19 mouse cellular contexts compared by ENCODE assay signal in genomic region chr11:67651731-67652130, GRCm38 (mm10). TPM values are rescaled to one million over a fixed set of nuclear protein-coding genes. Genes with fewer than 3 reads are reported as not detected.
DNase-seq lines count a peak whose midpoint lies in the region; ATAC-seq and TF ChIP-seq lines count a peak whose summit lies in the region.
"Had no signal": no experiment of that assay in that cellular context is flagged by ENCODE, and none has a peak within 500 bp of the region (broad histone marks: within the 10 kb centered on the region; RNA-seq: fewer than 3 reads in every experiment).

No protein-coding gene starts in this region.

- TF ChIP-seq CTCF in cerebellum, adult 2 months (IDR thresholded peaks at IDR 0.05; ENCODE audit: borderline replicate concordance, insufficient read depth, low read depth, low read length): no peak

- no peak for TF ChIP-seq POLR2A in cerebellum, adult 2 months (IDR thresholded peaks at IDR 0.05; ENCODE audit: borderline replicate concordance, insufficient read depth, low read length)

- H3K9me3 ChIP-seq in midbrain, embryonic 11.5 days (ENCODE audit: control insufficient read depth, low read length): no peaks in the 10 kb centered on the region
- H3K9me3 ChIP-seq in midbrain, embryonic 13.5 days: no peaks in the 10 kb centered on the region
- H3K9me3 ChIP-seq: embryonic facial prominence, embryonic 10.5 days; forebrain, embryonic 13.5 days; heart, embryonic 12.5 days; hindbrain, embryonic 15.5 days had no signal

- no peaks in the 10 kb centered on the region for H3K27me3 ChIP-seq in cerebellum, adult 2 months (ENCODE audit: control insufficient read depth, insufficient read depth, low read length)
- no peaks in the 10 kb centered on the region for H3K27me3 ChIP-seq in midbrain, embryonic 11.5 days (ENCODE audit: control insufficient read depth, insufficient read depth, low read length)
- H3K27me3 ChIP-seq in midbrain, embryonic 13.5 days: no peaks in the 10 kb centered on the region
- H3K27me3 ChIP-seq: forebrain, embryonic 13.5 days; heart, embryonic 12.5 days; hindbrain, embryonic 15.5 days had no signal

- peak overlapping the region; percentile 57 for H3K27ac ChIP-seq in cerebellum, adult 2 months (ENCODE audit: insufficient read depth, low read length)
- no peak overlapping the region for H3K27ac ChIP-seq in midbrain, embryonic 11.5 days (ENCODE audit: low read depth, low read length)
- H3K27ac ChIP-seq in midbrain, embryonic 13.5 days: no peak overlapping the region
- H3K27ac ChIP-seq: embryonic facial prominence, embryonic 10.5 days; forebrain, embryonic 13.5 days; gastrocnemius, adult 2 months; hindbrain, embryonic 15.5 days had no signal

- DNase-seq in cerebellum, adult 2 months: peak; percentile 53 to 56
- no peak for DNase-seq in cerebellum, postnatal 4 days (ENCODE audit: low spot score in 2 of 2)
- DNase-seq in midbrain, embryonic 11.5 days (ENCODE audit: low spot score, missing footprints): peak; percentile 74
- peak; percentile 56 to 60 for DNase-seq in cerebellum, postnatal 14 days
- no peak for DNase-seq in thymus, postnatal 25 days
- DNase-seq: adrenal gland, adult 2 months; adrenal gland, postnatal 36 days; gastrocnemius, adult 2 months; gastrocnemius, postnatal 25 days had no signal

- peak overlapping the region; percentile 83 for H3K4me3 ChIP-seq in cerebellum, adult 2 months (replicated peaks; ENCODE audit: insufficient read depth, low read depth, low read length)
- H3K4me3 ChIP-seq in midbrain, embryonic 11.5 days (ENCODE audit: low read depth, low read length): no peak overlapping the region
- H3K4me3 ChIP-seq in midbrain, embryonic 13.5 days (replicated peaks): no peak overlapping the region
- H3K4me3 ChIP-seq: forebrain, embryonic 13.5 days; gastrocnemius, adult 2 months; heart, embryonic 12.5 days; hindbrain, embryonic 15.5 days had no signal

- whole genome bisulfite sequencing in cerebellum, adult 2 months: 32% methylated on average over 6 of the region's 6 CpGs
- 85% methylated on average over 6 of the region's 6 CpGs for WGBS in midbrain, embryonic 11.5 days
- 75% methylated on average over 6 of the region's 6 CpGs for WGBS in midbrain, embryonic 13.5 days

- H3K9ac ChIP-seq in midbrain, embryonic 11.5 days (ENCODE audit: low read length): no peak overlapping the region
- H3K9ac ChIP-seq in midbrain, embryonic 13.5 days (replicated peaks): no peak overlapping the region
- H3K9ac ChIP-seq: forebrain, embryonic 13.5 days; heart, embryonic 12.5 days; hindbrain, embryonic 15.5 days had no signal

- H3K4me2 ChIP-seq in midbrain, embryonic 11.5 days: no peak overlapping the region
- no peak overlapping the region for H3K4me2 ChIP-seq in midbrain, embryonic 13.5 days (replicated peaks)
- H3K4me2 ChIP-seq: forebrain, embryonic 13.5 days; heart, embryonic 12.5 days had no signal

- no peak for ATAC-seq in midbrain, embryonic 11.5 days (ENCODE audit: low FRiP score)
- no peak for ATAC-seq in midbrain, embryonic 13.5 days
- ATAC-seq: inflammation-experienced regulatory T-cells, adult 6 months; intestine, postnatal 0 days had no signal

- H3K36me3 ChIP-seq in midbrain, embryonic 11.5 days (ENCODE audit: control insufficient read depth, insufficient read depth, low read length): no peaks in the 10 kb centered on the region
- no peaks in the 10 kb centered on the region for H3K36me3 ChIP-seq in midbrain, embryonic 13.5 days
- H3K36me3 ChIP-seq: embryonic facial prominence, embryonic 10.5 days; heart, embryonic 12.5 days; hindbrain, embryonic 15.5 days had no signal

- peaks cover 39% of the 10 kb centered on the region for H3K4me1 ChIP-seq in cerebellum, adult 2 months (ENCODE audit: control insufficient read depth, insufficient read depth, low read length)
- H3K4me1 ChIP-seq in midbrain, embryonic 11.5 days (ENCODE audit: control insufficient read depth, insufficient read depth, low read length): peaks cover 6% of the 10 kb centered on the region
- peaks cover 16% of the 10 kb centered on the region for H3K4me1 ChIP-seq in midbrain, embryonic 13.5 days (replicated peaks)

RNA-seq across cellular contexts. Expression of gene Rcvrn, which starts 43.4 kb away (rescaled TPM):
- polyA plus RNA-seq in cerebellum, adult 2 months (2012; rRNA removed): 0.41 and 0.86 TPM in 2 replicates
- not detected in 2 replicates for polyA plus RNA-seq in midbrain, embryonic 11.5 days (2014; fragmentation: Nextera tagmentation; extraction: Ambion mirVana)
- polyA plus RNA-seq in midbrain, embryonic 13.5 days (2015; fragmentation: Nextera tagmentation; extraction: Ambion mirVana): not detected in 2 replicates
- polyA plus RNA-seq: adrenal gland, adult 2 months; embryonic facial prominence, embryonic 10.5 days; embryonic facial prominence, embryonic 14.5 days; forebrain, embryonic 13.5 days; heart, embryonic 12.5 days; heart, embryonic 16.5 days; hindbrain, embryonic 11.5 days; hindbrain, embryonic 15.5 days; inflammation-experienced regulatory T-cells, adult 6 months; intestine, postnatal 0 days had no signal

Comparison
In these comparisons a context has a peak if more than half of its experiments do, and no peak if none do; other contexts are left out.
1. DNase-seq: peak in cerebellum, adult 2 months (2 of 2), midbrain, embryonic 11.5 days (single experiment) and cerebellum, postnatal 14 days (2 of 2); none in cerebellum, postnatal 4 days (0 of 2) and thymus, postnatal 25 days (single experiment).